Mouse (Mus musculus): Measurements from ENCODE around the gene Dnajc11. TPM values are rescaled to one million over a fixed set of nuclear protein-coding genes. Genes with fewer than 3 reads are reported as not detected.

The Dnajc11 gene
- polyA plus RNA-seq, 1 experiment from 2014 or later = 94.4 TPM

GRCm38 (mm10) chr4:152028456-152028855 is 95.0 kb downstream of the Dnajc11 start:
- 75% methylated on average over 15 of the region's 15 CpGs for WGBS
- Histone ChIP-seq H3K9ac (ENCODE audit: low read length) (no peak overlapping the region), H3K27ac (ENCODE audit: low read depth, low read length) (no peak overlapping the region), H3K4me1 (replicated peaks; ENCODE audit: control insufficient read depth, insufficient read depth, low read length) (peaks cover 24% of the 10 kb centered on the region), H3K4me2 (ENCODE audit: low read depth, low read length, severe bottlenecking) (peak overlapping the region; percentile 89), H3K9me3 (ENCODE audit: control insufficient read depth, low read length) (no peaks in the 10 kb centered on the region), H3K4me3 (ENCODE audit: low read depth, low read length) (peak overlapping the region; percentile 60; the same call in 1 of the 2 replicates), H3K36me3 (ENCODE audit: control insufficient read depth, insufficient read depth, low read length) (peaks cover 3% of the 10 kb centered on the region; the same call in 1 of the 2 replicates), H3K27me3 (ENCODE audit: control insufficient read depth, insufficient read depth, low read length) (no peaks in the 10 kb centered on the region; the same call in 1 of the 2 replicates)
- ATAC-seq (replicated peaks; ENCODE audit: low FRiP score) (no peak), DNase-seq (ENCODE audit: low spot score) (no peak)

- peaks cover 3% of the 10 kb centered on the region; the same call in 1 of the 2 replicates for H3K36me3 ChIP-seq (ENCODE audit: control insufficient read depth, insufficient read depth, low read length)
- H3K4me2 ChIP-seq (ENCODE audit: low read depth, low read length, severe bottlenecking) = no peak overlapping the region
- no peaks in the 10 kb centered on the region for H3K9me3 ChIP-seq (ENCODE audit: control insufficient read depth, low read length)
- H3K27ac ChIP-seq (ENCODE audit: low read depth, low read length) = no peak overlapping the region
- ATAC-seq (replicated peaks; ENCODE audit: low FRiP score) (no peak), DNase-seq (ENCODE audit: low spot score) (no peak)
- H3K27me3 ChIP-seq (ENCODE audit: control insufficient read depth, insufficient read depth, low read length) = no peaks in the 10 kb centered on the region; the same call in 1 of the 2 replicates
- H3K4me1 ChIP-seq (replicated peaks; ENCODE audit: control insufficient read depth, insufficient read depth, low read length) = peaks cover 24% of the 10 kb centered on the region
- no peak overlapping the region for H3K9ac ChIP-seq (ENCODE audit: low read length)
- 50% methylated on average over 5 of the region's 5 CpGs for WGBS
- no peak overlapping the region for H3K4me3 ChIP-seq (ENCODE audit: low read depth, low read length)
Measured at GRCm38 (mm10) chr4:152029087-152029486, 95.6 kb downstream of the Dnajc11 start.

GRCm38 (mm10) chr4:152029997-152030396 is 96.5 kb downstream of the Dnajc11 start:
- peaks cover 24% of the 10 kb centered on the region for H3K4me1 ChIP-seq (replicated peaks; ENCODE audit: control insufficient read depth, insufficient read depth, low read length)
- no peak overlapping the region for H3K4me2 ChIP-seq (ENCODE audit: low read depth, low read length, severe bottlenecking)
- no peak overlapping the region for H3K9ac ChIP-seq (ENCODE audit: low read length)
- WGBS = 77% methylated on average over 4 of the region's 4 CpGs
- H3K9me3 ChIP-seq (ENCODE audit: control insufficient read depth, low read length) = no peaks in the 10 kb centered on the region
- H3K36me3 ChIP-seq (ENCODE audit: control insufficient read depth, insufficient read depth, low read length) = no peaks in the 10 kb centered on the region; the same call in 1 of the 2 replicates
- ATAC-seq (replicated peaks; ENCODE audit: low FRiP score) = no peak
- no peaks in the 10 kb centered on the region; the same call in 1 of the 2 replicates for H3K27me3 ChIP-seq (ENCODE audit: control insufficient read depth, insufficient read depth, low read length)
- no peak overlapping the region for H3K4me3 ChIP-seq (ENCODE audit: low read depth, low read length)
- DNase-seq (ENCODE audit: low spot score) = no peak
- no peak overlapping the region for H3K27ac ChIP-seq (ENCODE audit: low read depth, low read length)

Other genes starting within 250 kb of the Dnajc11 start
- gene Camta1, start 71.8 kb upstream of the Dnajc11 start, polyA plus RNA-seq (2014; fragmentation: Nextera tagmentation; extraction: Ambion mirVana) = 140 and 142 TPM in 2 replicates
- gene Thap3, start 55.3 kb downstream of the Dnajc11 start, polyA plus RNA-seq (2014; fragmentation: Nextera tagmentation; extraction: Ambion mirVana) = 25.1 and 28.9 TPM in 2 replicates
- gene Phf13, start 62.6 kb downstream of the Dnajc11 start, polyA plus RNA-seq (2014; fragmentation: Nextera tagmentation; extraction: Ambion mirVana) = 27.0 and 28.6 TPM in 2 replicates
- gene Klhl21, start 75.1 kb downstream of the Dnajc11 start, polyA plus RNA-seq (2014; fragmentation: Nextera tagmentation; extraction: Ambion mirVana) = 3.9 and 5.3 TPM in 2 replicates
- 20.7 and 26.7 TPM in 2 replicates for gene Zbtb48, start 94.0 kb downstream of the Dnajc11 start, polyA plus RNA-seq (2014; fragmentation: Nextera tagmentation; extraction: Ambion mirVana)
- 0.24 and 0.67 TPM in 2 replicates for gene Tas1r1, start 104.9 kb downstream of the Dnajc11 start, polyA plus RNA-seq (2014; fragmentation: Nextera tagmentation; extraction: Ambion mirVana)
- gene Nol9, start 105.6 kb downstream of the Dnajc11 start, polyA plus RNA-seq (2014; fragmentation: Nextera tagmentation; extraction: Ambion mirVana) = 41.0 and 41.9 TPM in 2 replicates
- 8.0 and 8.2 TPM in 2 replicates for gene Plekhg5, start 138.8 kb downstream of the Dnajc11 start, polyA plus RNA-seq (2014; fragmentation: Nextera tagmentation; extraction: Ambion mirVana)
- gene Tnfrsf25, start 182.2 kb downstream of the Dnajc11 start, polyA plus RNA-seq (2014; fragmentation: Nextera tagmentation; extraction: Ambion mirVana) = 0.49 TPM in 1 of 2 replicates, not detected in the other
- 0.90 and 1.2 TPM in 2 replicates for gene Espn, start 218.7 kb downstream of the Dnajc11 start, polyA plus RNA-seq (2014; fragmentation: Nextera tagmentation; extraction: Ambion mirVana)
- not detected in 2 replicates for gene Hes2, start 225.2 kb downstream of the Dnajc11 start, polyA plus RNA-seq (2014; fragmentation: Nextera tagmentation; extraction: Ambion mirVana)
- gene Acot7, start 244.4 kb downstream of the Dnajc11 start, polyA plus RNA-seq (2014; fragmentation: Nextera tagmentation; extraction: Ambion mirVana) = 75.1 and 77.8 TPM in 2 replicates